Mouse (Mus musculus): ENCODE data around the gene Fbn1.

DNA sequence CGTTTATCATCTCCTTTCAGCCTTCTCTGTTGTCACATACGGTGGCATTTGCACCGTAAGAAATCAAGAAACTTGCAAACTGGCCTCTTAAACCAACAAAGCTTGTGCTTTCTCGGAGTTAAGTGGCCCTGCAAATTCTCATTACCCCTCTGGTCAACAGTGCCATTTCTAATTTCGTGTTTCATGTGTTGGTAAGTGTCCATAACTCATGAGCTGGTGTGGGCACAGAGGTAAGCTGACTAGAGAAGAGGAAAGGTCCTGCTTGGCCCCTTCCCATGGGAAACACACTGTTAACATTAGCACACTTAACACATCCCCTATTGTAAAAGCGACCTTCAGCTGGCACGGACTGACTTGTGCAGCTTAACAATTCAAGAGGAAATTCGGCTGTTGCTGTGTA, 58.4 kb downstream of the Fbn1 start:
- TF ChIP-seq CTCF (IDR thresholded peaks at IDR 0.05; ENCODE audit: low read depth) (no peak), EP300 (IDR thresholded peaks at IDR 0.05; ENCODE audit: low read depth) (no peak)
